Mouse (Mus musculus) cerebellum, adult (tissue): ENCODE results near the gene Fam43a.
A peak's percentile ranks its signal among the peaks of the same experiment; 100 is the strongest.

Experiments
- ATAC-seq: cut with Nextera tagmentation; 2 replicates; pipeline ENCODE4 v1.9.2; 2017; ENCODE audit warnings: mild to moderate bottlenecking, moderate library complexity, mixed read lengths; ENCODE audit not compliant: insufficient number of reproducible peaks, low FRiP score, low TSS enrichment

Gene Fam43a

DNA sequence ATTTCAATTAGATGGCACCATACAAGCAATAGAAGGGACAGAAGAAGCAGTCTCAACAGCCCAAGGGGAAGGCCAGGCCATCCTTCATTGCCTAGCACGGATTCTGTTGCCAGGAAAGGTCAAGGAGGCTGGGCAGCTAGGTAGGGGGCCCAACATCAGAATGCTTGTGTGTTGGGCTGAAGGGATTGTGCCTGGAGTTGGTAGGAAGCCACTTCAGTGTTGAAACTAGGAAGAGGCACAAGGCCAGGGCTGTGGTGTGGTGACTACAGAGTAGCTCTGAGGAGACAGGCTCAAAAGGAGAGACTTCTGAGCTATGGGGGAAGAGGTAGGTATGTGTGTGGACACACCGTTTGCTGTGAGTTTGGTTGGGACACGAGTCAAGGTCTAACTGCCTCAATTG is 4.2 kb upstream of the Fam43a start:
- no peak for ATAC-seq

DNA sequence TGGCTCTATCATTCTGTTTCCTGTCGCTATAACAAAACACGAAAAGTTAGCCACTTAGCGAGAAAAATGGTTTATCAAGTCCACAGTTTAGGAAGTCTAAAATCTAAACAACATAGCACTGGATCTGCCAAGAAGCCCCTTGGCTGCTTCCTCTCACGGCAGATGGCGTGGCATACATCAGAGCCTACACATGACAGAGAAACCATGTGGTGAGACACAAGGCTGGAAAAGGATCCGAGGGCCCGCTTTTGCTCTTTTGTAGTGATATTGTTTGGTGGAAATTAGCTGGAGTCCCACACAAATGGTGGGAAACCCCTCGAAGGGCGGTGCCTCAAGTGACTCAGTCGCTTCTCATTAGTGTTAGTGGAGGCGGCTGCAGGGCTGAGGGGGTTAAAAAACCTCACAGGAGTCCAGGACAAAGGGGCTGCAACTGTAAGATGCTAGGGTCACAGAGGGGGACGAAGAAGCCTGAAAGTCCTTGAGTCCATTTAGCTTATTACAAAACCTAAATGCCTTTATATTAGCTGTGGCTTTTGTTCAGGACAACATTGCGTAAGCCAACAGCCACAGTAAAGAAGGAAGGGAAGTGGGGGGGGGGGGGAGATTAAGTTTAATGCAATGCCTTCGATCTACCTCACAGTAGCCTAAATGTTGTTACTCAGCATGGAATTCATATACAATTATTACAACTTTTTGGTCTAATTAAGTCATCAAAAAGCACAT is 3.5 kb upstream of the Fam43a start:
- no peak for ATAC-seq

DNA sequence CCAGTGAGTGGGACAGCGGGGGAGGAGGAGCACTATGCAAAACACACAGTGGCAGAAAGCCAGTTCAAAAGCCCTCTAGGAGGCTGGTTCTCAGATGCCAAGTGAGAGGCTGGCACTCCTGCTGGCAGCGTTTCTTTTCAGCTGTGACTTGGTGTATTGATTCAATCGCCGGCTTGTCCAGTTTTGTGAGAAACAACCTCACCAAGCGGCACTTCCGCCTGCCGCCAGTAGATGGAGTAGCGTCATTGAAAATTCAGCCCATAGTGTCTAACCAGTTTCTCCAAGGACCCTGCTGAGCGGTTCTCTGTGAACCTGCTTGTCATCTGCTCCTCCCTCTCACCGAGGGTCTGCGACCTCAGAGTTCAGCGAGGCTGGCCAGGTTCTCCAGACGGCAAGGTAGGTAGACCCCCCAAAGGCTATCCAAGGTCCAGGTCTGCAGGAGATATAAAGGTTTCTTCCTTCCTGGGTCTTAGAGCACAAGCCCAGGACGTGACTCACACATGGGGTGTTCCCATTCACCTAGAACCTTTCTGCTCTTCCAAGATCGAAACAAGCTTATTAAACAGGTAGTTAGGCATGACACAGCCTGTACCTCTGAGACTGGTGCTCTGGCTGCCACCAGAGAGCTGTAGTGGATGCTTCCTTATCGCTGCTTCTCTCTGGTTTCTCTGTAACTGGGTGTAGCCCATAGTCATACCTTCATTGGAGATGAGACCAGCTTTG is 2.4 kb upstream of the Fam43a start:
- peak; percentile 46; the same call in 1 of the 2 replicates for ATAC-seq

DNA sequence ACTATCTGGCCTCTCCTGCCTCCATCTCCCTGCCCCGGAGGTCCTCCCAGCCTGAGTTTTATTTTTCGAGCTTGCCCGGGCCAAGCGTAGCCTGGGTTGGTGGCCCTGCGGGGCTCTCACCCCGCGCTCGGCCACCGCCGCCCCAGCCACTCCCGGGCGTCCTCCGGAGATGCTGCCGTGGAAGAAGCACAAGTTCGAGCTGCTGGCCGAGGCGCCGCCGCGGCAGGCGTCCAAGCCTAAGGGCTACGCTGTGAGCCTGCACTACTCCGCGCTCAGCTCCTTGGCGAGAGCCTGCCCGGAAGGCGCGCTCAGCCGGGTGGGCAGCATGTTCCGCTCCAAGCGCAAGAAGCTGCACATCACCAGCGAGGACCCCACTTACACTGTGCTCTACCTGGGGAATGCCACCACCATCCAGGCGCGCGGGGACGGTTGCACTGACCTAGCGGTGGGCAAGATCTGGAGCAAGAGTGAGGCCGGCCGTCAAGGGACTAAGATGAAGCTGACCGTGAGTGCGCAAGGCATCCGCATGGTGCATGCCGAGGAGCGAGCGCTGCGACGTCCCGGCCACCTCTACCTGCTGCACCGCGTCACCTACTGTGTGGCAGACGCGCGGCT is 1.0 kb downstream of the Fam43a start:
- ATAC-seq = 0 out of 2 replicates have a peak, but pooled peaks have one; percentile 9

DNA sequence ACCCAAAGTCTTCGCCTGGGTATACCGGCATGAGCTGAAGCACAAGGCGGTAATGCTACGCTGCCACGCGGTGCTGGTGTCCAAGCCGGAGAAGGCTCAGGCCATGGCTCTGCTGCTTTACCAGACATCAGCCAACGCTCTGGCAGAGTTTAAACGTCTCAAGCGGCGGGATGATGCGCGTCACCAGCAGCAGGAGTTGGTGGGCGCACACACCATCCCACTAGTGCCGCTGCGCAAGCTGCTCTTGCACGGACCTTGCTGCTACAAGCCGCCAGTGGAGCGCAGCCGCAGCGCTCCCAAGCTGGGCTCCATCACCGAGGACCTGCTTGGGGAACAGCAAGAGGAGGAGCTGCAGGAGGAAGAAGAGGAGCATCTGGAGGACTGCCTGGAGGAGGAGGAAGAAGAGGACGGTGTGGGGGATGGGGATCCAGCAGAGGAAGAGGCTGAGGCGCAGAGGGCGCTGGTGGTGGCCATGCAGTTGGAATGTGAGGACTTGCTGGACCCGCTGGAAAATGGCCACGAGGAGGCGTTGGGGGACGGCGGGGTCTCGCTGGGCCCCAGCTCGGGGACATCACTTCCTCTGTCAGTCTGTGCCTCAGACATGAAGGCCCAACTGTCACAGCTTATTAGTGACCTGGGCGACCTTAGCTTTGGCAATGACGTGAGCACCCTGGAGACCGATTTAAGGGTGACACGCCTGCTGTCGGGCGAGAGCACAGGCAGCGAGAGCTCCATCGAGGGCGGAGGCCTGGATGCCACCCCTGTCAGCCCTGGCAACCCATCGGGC is 1.7 kb downstream of the Fam43a start:
- no peak for ATAC-seq

DNA sequence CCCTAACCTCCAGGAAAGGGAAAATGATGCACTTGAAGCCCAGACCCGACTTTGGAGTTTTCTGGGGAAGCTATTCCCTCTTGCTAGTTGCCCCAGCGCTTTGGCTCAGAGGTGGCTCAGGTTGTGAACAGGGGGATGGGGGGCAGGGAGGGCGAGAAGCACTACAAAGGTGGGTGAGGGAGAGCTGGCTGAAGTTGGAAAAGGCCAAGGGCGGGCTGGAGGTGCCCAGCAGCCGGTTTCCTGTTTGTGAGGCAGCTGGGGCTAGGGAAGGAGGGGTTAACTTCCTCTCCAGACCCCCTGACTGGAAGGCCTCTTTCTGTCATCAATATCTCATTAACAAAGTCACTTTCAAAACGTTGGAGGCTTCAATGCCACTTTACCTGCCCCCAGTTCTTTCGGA is 2.4 kb downstream of the Fam43a start:
- no peak for ATAC-seq

DNA sequence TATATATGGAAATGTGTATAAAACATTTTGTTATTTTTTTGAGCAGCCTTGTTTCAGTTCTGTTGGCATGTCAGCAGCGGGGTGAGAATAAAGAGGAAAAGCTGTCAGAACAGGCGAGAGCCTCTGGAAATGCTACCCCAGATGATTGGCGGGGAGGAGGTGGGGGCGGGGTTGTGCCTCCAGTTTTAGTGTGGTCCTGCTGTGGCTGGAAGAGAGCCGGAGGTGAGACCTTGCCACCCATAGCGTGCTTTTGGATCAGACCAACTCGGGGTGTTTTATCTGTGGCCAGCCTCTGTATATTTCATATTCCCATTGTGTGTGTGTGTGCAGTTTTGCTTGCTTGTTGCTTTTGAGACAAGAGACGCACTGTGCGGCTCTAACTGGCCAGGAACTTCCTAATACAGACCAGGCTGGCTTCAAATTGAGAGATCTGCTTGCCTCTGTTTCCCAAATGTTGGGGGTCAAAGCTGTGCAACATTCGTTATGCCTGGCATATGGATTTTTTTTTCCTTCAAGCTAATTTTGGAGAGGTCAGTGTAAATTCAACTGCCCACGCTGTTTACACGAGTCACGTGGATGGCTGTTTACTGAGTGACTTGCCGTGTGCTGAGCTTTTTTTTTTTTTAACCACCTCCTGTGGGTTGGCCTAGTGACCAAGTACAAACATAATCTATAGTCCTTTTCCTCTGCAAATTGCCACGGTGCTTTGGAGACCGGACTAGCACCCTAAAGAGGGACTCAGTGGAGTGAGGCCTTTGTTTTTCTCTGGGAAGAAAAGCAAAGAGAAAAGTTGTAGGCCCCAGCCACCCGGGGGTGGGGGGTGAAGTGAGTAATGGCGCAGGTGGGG is 3.4 kb downstream of the Fam43a start:
- no peak for ATAC-seq

DNA sequence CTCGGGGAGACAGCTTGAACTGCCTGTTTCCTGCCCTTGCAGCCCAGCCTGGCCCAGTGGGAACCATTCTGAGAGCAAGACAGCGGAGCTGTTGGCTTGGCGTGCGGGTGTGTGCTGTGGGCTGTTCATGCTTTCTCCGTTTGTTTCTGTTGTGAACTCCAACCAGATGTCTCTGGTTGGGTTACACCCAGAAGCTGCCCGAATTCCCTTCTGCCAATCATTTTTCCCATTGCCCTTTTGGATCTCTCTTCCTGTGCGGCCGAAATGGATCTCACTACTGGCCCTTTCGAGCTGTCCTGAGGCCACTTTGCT is 4.0 kb downstream of the Fam43a start:
- no peak for ATAC-seq

DNA sequence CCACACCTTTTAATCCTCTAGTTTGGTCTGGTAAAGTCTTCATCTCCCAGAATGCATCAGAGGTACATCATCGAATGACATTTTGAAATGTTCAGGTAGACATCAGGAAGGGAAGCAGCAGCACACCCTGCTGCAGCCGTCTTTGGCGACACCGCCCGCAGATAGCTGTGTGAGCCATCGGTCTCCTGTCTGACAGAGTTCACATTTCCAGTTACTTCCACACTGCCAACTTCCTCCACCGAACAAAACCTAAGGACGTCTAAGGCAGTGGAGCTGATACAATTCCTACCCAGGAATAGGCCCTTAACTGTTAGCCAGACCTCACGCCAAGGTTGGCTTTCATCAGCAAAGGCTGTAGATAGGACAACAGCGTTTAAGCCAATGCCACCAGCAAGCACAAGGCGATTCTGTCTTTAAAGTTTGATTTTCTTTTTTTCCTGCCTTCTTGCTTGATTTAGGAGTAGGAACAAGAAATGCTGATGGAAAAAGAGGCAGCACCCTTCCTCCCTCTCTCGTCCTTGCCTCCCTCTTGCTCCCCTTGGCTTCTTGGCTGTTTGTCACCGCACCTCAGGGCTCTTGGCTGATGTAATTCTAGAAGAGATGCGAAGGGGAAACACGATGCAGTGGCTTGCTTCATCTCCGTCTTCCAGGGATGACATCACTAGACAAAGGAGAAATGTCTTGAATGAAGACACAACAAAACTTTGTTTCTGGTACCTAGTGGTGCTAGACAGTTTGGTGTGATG is 4.7 kb downstream of the Fam43a start:
- ATAC-seq = no peak

DNA sequence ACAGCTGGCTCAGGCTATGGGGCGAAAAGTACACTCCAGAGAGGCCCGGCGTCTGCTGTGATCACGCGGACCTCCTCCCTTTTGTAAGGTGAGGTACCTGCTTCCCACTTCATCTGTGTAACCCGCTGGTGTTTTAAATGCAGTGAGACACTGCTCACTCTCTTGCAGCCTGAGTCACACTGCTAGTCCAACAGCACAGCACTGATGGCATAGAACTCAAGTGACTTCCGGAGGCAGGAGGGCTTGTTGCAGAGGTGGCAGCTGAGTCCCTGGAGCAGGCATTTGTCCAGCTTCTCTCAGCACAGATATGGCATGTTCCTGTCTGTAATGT is 5.2 kb downstream of the Fam43a start:
- ATAC-seq = no peak

DNA sequence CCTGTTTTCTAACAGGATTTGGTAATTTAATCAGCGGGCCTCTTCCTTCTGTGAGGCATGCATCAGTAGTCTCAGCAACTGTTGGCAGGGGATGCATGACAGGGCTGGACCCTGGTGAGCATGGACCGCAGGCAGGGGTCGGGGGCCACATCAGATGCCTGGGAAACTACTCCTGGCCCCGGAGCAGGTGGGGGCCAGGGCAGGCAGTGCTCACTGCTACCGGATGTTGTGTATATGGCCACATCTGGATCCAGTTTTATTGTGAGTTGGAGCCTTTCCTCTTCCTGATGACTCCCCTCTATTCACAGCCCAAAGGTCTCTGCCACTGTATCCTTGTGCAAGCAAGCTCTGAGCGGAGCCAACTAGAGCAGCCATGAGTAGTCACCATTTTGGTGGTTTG is 6.0 kb downstream of the Fam43a start:
- ATAC-seq = no peak

DNA sequence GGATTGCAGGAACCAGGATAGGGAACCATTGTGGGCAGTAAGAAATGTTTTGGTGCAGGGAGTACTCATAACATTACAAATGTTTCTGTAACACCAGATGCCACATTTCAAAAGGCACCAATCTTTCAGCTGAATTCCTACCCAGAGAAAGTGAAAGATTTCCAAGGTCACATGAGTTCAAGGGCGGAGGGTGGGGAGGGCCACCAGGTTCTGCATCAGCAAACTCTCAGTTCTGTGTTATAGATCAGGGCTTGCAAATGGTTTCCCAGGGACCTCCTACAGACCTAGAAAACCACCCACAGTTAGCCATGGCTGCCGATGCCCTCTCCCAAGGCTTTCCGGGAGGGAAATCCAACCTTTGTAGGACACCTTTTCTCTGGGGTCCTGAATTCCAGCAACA is 8.3 kb downstream of the Fam43a start:
- no peak for ATAC-seq

DNA sequence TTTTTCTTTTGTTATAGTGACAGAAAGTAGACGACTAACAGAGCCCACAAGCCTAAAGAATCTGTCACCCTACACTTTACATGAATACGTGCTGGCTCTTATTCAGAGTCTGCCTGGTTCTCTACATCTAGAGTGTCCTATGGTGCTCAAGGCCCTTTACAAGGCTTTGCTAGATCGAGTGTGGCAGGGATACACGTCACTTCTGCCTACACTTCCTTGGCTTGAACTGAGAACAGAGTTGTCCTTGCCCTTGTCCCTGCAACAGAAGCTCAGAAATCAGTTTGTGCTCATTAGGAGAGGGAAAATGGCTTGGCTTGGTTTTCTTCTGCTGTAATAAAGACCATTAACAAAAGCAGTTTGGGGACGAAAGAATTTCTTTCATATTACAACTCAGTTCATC is 11.8 kb downstream of the Fam43a start:
- no peak for ATAC-seq

DNA sequence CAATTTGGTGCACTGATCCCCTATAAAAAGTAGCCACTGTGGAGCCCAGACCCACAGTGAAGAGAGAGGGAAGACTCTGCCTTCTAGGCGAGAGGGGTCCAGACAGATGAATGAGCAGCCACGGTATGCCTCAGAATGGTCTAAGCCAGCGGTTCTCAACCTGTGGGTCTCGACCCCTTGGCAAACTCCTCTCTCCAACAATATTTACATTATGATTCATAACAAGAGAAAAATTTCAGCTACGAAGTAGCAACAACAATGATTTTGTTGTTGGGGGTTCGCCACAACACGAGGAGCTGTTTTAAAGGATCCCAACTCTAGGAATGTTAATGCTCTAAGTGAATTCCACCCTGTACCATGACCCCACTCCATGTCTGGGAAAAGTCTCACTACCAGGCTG is 13.6 kb downstream of the Fam43a start:
- no peak for ATAC-seq

DNA sequence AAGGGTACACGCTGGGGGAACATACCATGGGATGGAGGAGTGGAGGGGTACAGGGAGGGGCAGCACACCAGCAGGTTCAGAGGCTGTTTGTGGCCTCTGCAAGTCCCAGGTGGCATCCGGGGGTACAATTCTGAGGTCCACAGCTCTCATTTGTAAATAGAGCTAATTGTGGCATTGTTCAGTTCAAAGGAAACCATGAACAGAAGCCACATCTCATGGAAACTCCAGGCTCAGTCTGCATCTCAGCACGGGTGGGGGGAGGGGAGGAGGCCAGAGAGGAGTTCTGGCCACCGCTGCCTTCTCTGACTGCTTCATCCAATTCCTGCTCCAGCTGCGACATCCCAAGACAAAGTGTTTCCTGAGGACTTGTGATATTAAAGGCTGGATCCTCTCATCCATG is 14.6 kb downstream of the Fam43a start:
- no peak for ATAC-seq

DNA sequence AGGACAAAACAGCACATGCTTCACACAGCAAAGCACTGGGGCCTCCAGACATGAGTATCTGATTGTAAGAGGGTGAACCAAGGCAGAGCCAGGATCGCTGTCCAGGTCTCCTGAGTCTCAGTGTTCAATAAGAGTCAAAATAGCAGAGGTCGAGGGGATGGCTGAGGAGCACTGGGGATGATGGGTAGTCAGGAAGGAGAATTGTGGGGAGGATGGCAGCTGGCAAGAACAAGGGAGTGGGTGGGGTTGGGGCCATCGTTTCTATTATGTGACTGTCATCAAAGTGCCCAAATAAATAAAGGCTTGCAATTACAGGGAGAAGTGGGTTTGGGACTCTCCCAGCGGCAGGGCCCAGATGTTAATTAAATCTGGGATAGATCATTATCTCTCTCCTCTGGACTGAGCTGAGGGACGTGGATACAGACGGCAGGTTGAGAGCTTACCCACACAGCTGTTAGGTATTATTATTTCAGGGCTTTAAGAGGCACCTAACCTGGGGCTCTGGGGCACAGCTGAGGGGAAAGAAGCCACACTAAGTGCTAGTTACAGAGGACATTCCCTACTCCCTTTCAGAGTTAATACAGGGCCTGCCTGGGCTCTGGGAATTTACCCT is 15.3 kb downstream of the Fam43a start:
- ATAC-seq = no peak

DNA sequence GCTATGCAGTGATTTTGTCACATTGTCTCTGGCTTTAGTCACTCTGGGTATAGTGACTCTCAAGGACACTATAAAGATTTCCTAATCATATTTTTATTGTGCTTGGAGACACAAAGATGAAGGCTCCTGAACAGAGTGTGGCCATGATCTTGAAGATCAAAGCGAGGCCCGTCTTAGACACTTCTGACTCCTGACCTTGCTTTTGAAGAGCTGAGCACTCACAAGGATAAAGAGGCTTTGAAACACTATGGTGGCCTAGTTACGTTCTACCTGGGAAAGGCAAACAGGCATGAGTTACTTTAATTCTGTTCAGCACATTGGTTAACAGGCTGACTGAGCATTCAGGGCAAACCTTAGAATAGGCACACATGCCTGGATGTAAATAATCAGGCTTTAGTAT is 16.8 kb downstream of the Fam43a start:
- ATAC-seq = no peak

DNA sequence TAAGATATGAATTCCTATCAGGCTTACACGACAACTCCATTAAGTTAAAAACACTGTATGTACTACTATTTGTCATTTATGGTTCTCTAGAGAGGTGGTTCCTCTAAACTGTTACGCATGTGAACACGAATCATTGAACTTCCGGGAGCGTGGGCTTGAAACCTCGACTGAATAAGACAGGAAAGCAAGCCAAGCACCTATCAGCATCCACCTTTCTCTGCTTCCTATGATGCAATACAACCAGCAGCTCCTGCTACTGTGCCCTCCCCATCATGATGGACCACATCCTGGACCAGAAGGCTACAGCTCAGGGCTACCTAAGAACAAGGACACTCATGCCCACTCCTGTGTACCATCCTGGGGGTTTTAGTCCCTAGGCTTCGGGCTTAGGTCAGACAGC is 24.1 kb downstream of the Fam43a start:
- ATAC-seq = no peak

DNA sequence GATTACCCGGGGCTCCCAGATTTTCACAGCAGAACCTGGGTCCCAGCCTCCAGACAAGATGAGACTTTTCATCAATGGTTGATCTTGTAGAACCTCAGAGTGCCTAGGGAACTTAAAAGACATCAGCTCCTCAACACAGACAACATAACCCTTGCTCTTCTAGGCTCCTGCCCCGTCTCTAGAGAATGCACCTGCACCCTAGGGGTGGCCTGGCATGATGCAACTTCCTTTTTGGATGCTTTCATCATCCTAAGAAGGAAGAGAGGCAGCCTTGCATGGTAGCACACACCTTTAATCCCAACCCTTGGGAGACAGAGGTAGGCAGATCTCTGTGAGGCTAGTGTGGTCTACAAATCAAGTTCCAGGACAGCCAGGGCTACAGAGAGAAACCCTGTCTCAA is 25.1 kb downstream of the Fam43a start:
- no peak for ATAC-seq
